Mouse (Mus musculus) spleen, postnatal 10 days (tissue): ENCODE results near the gene C77080.

Source experiments
- DNase-seq, 2 experiments: peaks; one replicate each; pipeline ENCODE4 v3.0.0; 2021 to 2022; ENCODE audit warnings: low spot score in 2 of 2

Gene C77080

DNA sequence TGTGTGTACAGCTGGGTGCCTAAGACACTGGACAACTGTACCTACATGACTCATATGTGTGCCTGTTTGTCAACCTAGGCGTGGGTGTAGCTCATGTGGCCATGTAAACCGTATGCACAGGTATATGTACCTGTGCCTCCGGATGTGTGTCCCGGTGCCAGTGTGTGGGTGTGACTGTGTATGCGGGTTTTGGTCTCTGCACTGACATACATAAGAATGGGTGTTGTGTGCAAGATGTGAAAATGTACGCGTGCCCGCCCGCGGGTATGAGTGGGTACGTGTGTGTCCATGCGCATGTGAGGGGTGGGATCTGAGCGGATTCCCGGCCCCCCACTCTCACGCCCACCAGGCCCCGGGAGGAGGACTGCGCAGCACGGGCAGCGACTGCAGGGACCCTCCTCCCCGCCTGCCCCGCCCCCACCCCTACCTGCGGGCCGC is 22.6 kb downstream of the C77080 start:
- peak in 1 of 2 experiments; percentile 25 for DNase-seq

GRCm38 (mm10) chr4:129237843-129238441 is 23.3 kb downstream of the C77080 start:
- peak in 1 of 2 experiments; percentile 13 for DNase-seq

DNA sequence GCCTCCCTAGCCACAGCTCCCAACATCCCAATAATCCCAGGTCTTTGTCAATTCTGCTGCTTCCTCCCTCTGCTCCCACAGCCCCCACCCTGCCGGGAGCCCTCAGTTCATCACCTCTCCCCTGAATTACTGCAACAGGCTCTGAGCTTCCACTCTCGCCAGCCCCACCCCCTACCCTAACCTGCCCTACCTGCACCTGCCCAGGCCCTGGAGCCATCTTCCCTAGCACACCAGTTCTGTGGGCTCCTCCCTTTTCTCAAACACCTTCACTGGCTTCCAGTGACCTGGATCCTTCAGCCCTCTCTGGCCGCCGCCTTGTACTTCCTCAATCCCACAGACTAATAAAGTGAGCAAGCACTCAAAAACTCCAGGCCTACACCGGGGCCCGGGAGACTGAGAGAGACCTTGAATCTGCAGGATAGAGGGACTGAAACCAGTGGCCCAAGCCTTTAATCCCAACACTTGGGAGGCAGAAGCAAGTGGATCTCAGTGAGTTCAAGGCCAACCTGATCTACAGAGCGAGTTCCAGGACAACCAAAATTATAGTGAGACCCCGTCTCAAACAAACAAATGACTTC is 24.9 kb downstream of the C77080 start:
- DNase-seq: peak in 1 of 2 experiments; percentile 13

DNA sequence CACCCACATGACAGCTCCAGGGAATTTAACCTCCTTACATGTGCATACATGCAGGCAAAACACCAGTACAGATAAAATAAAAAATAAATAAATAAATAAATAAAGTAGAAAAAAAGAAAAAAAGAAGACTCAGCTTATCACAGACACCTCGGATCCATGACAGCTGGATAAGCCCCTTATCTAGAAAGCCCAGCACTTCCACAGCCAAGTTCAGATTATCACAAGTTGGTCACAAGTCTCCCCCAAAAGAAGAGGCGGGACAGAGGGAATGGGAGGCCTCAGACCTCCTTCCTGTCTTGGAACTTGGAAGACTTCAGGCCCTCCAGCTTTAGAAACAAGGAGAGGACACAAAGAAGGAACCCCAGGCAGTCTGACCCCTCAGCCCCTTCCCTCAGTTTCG is 26.1 kb downstream of the C77080 start:
- DNase-seq: no peak

DNA sequence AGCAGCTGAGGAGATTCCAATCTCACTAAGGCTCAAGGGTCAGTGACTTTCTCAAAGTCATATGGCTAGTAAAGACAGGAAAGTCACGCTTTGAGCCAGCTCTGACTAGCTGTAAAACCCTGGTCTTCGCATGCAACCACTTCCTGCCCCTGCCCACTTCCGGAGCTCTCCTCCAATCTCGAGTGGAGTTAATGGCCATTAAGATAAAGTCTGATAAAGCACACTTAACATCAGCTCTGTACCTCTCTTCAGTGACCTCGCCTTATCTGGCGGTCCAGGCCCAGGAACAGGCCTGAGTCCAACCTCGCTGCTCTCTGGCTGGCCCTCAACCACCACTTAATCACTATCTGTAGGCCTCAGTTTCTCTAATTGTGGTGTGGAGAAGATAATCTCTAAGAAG is 26.7 kb downstream of the C77080 start:
- DNase-seq: peak in 1 of 2 experiments; percentile 16

DNA sequence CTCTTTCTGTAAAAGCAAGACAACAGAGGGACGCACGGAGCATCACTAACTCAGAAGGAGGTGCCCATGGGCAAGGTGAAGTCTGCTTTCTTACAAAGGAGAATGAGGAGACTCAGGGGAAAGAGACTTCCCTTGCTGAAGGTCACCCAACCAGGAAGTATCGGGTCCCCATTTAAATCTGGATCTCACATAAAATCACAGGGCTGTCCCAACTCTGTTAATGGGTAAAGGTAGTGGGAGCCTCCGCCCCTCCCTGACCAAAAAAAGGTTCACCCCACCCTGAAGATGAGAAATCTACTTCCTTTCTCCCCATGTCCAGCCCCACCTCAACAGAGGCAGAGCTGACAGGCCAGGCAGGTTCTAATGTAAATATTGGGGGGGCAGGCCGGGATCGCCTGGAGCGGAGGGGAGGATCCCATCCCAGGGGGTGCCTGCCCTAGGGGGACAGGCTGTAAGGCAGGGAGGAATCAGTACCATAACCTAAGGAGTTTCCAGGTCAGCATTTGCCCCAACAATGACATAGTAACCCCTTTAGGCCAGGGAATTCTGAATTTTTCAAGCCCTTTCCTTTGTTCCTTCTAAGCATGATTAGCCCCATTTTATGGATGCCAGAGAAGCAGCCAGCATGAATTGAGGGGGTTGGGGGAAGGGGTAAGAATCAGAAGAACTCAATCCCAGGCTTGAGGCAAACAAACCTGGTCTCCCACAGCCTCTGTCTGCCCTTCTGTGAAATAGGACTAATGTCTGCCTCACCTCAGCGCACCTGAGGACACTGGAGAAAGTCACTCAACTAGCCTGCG is 28.4 kb downstream of the C77080 start:
- DNase-seq: no peak

- DNase-seq: no peak
Observed at GRCm38 (mm10) chr4:129231594-129232450, 29.4 kb downstream of the C77080 start.

GRCm38 (mm10) chr4:129230926-129231325 is 30.3 kb downstream of the C77080 start:
- DNase-seq: no peak

DNA sequence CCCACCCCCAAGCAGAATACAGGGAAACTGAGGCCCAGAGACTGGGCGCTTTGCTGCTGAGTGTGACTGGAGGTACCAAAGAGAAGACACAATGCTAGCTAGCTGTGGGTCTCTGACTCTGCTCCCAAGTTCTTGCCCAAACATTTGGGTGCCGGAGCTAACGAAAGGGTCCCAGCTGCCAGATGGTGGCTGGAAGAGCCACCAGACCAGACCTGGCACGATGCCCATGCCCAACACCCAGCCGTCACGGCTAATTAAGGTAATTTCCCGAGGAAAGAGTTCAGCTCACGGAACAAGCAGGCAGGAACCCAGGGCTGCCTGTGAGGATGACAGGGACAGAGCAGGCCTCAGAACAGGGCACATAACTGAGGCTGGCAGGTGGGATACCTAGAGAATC is 33.2 kb downstream of the C77080 start:
- no peak for DNase-seq

GRCm38 (mm10) chr4:129227170-129227984 is 33.8 kb downstream of the C77080 start:
- DNase-seq: no peak

DNA sequence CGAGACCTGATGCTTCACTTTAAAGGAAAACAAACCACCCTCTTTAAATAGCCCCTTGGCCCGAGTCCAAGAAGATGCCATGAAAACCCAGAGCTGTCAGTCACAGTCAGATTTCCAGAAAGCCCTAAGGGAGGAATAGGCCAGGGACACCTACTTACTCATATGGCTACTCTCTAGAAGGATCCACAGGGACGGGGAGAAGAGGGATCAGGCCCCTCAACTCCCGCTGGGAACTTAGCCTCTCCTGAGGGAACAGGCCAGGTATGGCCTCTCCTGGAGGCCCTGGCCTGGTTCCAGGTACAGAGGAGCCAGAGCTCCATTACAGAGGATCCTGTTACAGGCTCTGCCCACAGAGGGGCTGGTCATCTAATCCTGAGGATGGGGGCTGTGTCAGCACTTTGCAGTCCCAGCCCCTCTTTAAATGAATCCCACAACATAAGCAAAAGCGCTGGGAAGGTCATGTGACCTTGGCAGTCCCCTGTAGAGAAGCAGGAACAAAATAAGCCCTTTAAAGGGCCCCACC is 34.7 kb downstream of the C77080 start:
- no peak for DNase-seq

GRCm38 (mm10) chr4:129225315-129225714 is 35.9 kb downstream of the C77080 start:
- DNase-seq: no peak

DNA sequence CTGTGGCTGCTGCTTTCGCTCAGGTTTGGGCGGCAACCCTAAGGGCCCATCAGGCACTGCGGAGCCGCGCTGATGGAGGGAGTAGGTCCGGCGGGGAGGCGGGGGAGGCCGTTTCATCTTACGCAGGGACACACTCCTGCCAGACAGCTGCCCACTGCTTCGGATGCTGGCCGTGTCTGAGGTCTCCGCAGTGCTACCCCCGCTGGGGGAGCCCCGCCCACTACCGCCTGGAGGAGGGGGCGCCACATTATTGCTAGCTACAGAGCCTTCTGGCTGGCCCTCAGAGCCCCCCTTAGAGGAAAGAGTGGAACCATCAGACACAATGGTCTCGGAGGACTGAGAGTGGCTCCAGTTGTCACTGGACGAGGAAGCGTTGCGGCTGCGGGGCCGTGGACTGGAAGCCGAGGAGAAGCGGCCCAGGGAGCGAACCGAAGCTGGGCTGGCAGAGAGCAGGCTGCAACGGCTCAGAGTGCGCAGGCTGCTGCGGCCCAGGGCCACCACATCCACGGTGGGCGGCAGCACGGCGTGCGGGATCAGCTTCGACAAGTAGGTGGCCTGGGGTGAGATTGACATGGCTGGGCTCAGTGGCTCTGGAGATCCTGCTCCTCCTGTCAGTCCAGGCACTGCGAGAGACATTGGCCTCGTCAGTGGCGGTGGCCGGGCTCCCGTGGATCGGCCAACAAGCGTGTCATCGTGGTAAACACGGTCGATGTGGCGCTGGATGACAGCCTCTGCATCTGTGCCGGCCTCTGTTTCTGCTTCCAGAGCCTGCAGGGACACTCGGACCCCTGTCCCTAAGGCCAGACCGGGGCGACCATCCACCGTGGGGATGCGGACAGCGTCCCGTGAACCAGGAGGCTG is 37.6 kb downstream of the C77080 start:
- no peak for DNase-seq

GRCm38 (mm10) chr4:129222019-129222925 is 38.9 kb downstream of the C77080 start:
- DNase-seq: no peak

DNA sequence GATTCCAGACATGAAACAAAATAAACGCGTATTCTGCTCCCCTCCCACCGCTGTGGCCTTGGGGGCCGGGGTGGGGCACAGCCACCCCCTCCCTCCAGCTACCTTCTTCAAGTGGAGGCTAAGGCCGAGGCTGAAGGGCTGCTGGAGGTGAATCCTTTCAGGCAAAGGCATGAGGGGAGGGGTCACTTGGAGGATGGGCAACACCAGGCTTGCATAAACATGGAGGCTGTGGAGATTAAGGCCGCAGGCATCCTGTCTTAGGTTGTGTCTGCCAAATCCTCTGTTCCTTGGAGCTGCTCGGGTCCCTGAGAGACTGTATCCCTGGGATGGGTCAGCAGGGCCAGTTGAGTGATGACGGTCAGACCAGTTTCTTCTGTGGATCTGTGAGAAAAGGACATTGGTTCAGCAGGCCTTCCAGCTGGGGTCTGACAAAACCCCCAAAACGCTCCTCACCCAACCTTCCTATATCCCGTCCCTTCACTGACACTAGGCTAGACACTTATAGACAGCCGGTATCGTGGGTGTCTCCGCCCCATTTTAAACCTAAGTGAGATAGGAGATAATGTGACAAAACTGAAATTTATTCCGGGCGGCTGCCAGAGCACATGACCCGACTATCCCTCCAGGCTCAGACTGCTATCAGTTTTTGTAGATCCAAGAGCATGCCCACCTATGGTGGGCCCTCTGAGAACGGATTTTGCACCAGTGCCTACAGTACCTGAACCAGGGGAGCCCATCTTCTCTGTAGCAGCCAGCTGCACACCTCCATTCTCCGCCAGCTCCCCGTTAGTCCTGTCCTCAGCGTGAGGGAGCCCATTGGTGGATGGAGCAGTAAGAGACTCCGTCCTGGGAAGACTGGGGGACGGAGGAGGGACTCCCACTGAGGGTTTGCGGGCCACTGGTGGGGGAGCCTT is 39.9 kb downstream of the C77080 start:
- DNase-seq: no peak

GRCm38 (mm10) chr4:129220376-129221089 is 40.7 kb downstream of the C77080 start:
- DNase-seq: no peak

DNA sequence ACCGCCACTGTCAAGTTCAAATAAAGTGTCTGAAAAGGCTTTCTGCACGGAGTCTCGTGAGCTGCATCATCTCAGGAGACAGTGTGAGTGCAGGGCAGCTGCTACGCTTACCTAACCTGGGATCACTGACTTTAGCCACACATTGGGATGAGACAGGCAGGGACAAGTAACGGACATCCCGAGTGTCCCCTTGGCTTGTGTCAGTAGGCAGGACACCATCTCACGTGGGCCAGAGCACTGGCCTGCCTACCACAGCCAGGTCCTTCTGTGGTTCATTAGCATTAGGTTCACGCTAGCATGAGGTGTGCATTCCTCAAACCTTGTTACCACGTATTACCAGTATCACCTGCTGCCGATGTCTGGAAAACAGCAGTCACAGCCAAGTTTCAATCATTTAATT is 42.0 kb downstream of the C77080 start:
- DNase-seq: no peak
